Mouse (Mus musculus) spleen, adult 18-20 months (tissue): ENCODE measurements around the gene Nedd8.

ENCODE experiments used
- DNase-seq, 2 experiments: peaks; one replicate each; pipeline ENCODE4 v3.0.0; 2022; ENCODE audit warnings: mixed read lengths in 2 of 2

Nedd8 gene

GRCm38 (mm10) chr14:55660636-55661035 is 11.3 kb downstream of the Nedd8 start:
- DNase-seq, result no peak

- DNase-seq, result peak; percentile 56 to 68
Observed at GRCm38 (mm10) chr14:55659960-55660573, 11.9 kb downstream of the Nedd8 start, which contains the start of gene Mdp1. Gene Mdp1 (minus strand): TSS chr14:55660508.

DNA sequence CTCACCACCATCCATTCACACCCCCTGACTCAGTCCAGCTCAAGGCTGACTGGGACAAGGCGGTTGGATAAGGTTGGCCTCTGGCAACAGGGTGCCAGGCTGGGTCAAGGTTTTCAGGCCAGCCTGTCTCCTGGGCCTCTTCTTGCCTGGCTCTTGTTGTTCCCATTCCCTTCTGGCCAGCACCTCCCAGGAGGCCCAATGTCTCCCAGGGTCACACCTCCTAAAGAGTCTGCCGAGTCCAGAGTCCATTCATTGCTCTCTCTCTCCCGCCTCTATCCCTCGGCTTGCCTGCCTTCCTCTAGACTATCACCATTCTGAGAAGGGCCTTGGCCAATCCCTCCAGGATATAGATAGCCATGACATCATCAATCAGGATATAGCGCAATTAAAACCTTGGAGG is 13.9 kb downstream of the Nedd8 start:
- DNase-seq, result no peak

DNA sequence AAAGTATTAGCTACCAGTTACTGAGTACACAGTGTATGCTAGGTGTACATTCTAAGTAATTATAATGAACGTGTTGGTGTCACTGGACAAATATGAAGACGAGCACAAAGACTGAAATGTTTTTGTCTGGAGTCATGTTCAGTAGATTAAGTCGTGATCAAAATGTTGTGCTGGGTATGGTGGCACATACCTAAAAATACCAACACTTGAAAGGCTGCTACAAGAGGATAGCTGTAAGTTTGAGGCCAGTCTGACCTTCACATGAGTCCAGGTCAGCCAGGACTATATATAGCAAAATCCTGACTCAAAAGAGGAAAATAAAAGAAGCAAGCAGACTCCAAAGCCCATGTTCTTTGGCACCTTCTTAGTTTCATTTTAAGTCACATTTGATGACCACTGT is 15.0 kb downstream of the Nedd8 start:
- DNase-seq, result no peak

- no peak for DNase-seq
Observed at GRCm38 (mm10) chr14:55651528-55651927, 20.4 kb downstream of the Nedd8 start.

DNA sequence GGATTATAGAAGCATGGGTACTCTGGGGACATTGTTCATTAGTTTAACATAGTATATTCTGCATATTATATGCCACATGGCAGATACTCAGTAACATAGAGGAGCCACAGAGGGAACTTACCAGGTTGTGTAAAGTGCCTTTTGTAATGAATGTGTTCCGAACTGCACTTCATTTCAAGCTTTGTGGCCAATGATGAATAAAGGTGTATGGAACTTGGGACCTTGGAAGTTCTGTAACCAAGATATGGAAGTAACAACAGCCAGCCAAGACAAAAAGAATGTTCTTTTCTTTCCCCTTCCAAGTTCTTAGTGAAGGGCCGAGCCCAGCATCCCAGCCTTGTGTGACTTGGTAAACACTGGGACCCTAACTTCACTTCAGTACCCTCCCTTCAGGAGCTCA is 22.0 kb downstream of the Nedd8 start, which contains the start of gene Tssk4:
TSS of gene Tssk4 (plus strand) at position 301 of the 400 bp plus-strand sequence.
- DNase-seq, result no peak

GRCm38 (mm10) chr14:55644261-55644888 is 27.5 kb downstream of the Nedd8 start:
- no peak for DNase-seq

DNA sequence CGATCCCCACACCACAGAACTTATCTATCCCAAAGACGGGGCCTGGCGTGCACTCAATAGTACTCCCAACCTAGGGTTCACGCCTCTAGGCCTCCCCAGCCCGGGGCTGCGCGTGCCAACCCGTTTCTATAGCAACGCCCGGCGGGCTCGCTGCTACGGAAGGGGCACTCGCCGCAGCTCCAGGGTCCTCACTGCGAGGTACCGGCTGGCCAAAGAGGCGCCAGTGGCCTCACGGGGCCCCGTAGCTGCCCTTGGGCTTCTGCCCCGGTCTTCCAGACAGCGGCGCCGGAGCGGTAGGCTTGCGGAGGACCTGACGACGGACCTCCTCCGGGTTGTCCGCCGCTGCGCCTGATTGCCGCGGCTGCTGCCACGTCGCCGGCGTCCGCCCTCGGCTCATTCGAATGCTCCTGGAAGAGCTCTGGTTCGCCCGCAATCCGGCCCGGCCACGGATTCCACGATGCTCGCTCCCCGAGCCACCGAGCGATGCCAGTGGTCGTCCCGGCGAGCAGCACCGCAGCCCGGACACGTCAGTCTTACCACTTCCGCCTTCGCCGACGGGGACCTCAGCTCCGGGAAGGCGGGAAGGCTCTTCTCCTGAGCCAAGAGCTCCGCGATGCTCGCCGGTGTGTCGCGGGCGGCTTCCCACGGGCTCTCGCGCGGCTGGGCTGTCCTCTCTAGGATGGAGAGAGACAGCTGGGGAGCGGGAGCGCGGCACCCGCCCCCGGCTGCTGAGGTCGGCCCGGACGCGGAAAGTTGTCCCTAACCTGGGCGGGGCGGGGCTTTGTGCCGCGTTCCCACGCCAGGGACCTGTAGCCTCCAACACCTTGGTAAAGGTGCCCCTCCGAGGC is 28.6 kb downstream of the Nedd8 start, which contains the start of gene Tm9sf1:
TSS of gene Tm9sf1 (minus strand) at position 747 of the 848 bp plus-strand sequence.
- peak; percentile 75 to 87 for DNase-seq

DNA sequence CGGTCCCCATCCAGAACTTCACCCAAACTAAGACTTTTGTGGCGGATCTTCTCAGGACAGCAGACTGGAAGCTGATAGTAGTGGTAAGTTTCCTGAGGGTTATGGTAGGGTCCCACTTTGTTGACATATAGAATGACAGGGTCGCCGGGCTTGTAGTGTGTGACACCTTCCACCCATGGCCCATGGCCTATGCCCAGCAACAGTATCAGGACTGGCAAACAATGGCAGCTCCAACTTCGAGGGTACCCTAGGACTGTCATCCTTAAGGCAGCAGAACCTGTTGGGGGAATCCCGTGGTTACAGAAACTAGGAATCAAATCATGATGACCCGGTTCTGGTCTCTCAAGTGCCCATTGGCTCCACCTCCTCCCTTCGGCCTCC is 29.3 kb downstream of the Nedd8 start:
- no peak for DNase-seq

GRCm38 (mm10) chr14:55641291-55641690 is 30.6 kb downstream of the Nedd8 start:
- no peak for DNase-seq

DNA sequence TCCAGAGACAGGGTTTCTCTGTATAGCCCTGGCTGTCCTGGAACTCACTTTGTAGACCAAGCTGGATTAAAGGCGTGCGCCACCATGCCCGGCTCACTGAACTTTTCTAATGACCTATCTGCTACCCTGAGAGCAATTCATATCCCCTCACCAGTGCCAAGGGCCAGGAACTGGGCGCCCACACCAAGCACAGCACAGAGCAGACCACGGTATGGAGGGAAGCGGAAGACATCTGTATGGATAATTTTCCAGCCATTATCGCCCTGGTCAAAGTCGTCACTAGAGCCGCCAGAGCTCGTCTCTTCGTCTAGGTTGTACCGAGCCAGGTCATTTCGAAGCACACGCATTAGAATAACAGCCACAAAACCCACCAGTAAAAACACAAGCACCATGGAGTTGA is 31.1 kb downstream of the Nedd8 start:
- no peak for DNase-seq

DNA sequence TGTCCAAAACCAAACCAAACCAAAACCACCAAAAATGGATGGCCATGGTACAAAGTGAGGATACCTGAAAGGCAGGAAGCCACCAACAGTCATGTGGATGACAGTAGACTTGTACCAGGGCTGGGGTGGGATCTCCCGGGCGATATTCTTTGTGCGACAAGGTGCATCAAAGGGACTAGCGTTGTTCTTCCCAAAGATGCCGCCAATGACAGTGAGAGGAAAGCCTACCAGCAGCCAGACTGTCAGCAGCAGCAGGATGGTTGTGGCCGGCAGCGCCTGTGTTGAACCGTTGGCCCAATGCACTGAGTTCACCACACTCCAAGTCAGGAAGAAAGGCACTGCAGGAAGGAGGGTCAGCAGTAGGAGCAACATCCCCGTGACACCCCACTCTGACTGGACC is 34.1 kb downstream of the Nedd8 start, which contains the start of gene Gm49378:
TSS of gene Gm49378 (minus strand) at position 101 of the 400 bp plus-strand sequence.
- DNase-seq, result no peak

- peak; percentile 69 for DNase-seq
Observed at GRCm38 (mm10) chr14:55635523-55636007, 36.4 kb downstream of the Nedd8 start, which contains the start of gene Ipo4. Gene Ipo4 (minus strand): TSS chr14:55635957.

DNA sequence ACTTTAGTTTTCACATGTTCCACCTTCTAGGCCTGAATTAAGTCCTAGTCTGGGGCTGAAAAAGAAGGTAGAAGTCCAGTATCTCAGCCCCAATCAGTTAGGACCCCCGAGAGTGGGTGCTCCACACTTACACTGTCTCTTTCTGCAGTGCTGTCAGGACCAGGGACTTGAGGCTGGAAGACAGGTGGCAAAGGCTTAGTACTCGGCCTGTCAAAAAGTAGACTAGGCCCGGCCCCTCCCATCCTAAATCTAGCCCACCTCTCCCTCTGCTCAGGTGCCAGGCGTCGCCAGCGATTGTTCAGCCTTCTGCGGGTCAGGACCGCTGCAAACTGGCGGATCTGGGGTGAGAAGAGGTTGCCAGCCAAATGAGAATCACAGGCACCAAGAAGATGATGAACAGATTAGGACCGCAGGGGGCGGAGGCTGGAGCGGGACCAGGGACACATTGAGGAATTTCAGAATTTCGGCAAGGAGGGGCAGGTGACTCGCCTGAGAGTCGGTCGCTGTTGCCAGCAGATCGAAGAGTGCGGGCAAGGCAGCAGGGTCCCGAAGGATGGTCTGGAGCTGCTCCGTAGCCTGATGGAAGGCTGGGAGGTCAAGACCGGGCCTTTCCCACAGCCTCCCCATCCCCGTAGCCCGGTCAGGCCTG is 36.9 kb downstream of the Nedd8 start:
- DNase-seq, result no peak

DNA sequence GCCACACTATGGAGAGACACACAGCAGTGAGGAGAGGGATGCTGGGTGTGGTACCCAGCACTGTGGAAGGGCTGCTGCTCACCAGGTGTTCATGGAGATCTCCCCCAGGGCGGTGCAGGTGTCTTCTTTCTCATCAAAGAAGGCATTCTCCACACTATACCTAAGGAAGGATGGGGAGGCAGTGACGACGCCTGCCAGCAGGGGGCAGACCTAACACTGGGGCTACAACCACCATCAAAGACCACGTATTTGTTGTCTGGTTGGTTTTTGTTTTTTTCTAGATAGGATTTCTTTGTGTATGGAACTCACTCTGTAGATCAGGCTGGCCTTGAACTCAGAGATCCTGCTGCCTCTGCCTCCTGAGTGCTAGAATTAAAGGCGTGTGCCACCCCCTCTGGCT is 42.6 kb downstream of the Nedd8 start:
- DNase-seq, result peak; percentile 50 to 76

GRCm38 (mm10) chr14:55628077-55628827 is 43.7 kb downstream of the Nedd8 start:
- no peak for DNase-seq

DNA sequence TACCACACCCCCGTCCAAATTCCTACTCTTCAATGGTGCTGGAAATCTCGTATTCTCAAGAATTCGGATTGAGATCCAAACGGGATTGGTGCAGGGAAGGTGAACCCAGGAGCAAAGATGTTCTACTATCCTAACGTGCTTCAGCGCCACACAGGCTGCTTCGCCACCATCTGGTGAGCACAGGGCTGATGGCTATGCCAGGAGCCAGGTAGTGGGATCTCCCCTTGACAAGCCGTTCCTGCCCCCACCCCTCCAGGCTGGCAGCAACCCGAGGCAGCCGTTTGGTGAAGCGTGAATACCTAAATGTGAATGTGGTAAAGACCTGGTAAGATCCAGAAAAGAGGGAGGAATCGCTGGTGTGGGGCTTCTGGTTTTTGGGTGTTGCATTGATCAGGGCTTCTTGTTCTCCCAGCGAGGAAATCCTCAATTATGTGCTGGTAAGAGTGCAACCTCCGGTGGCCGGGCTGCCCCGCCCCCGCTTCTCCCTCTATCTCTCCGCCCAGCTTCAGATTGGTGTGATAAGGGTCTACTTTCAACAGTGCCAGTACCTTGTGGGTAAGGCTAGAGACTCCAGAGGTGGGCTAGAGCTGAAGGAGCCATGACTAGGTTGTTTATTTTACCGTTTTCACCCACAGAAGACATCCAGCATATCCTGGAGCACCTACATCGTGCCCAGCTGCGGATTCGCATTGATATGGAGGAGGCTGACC is 53.3 kb downstream of the Nedd8 start:
- no peak for DNase-seq

DNA sequence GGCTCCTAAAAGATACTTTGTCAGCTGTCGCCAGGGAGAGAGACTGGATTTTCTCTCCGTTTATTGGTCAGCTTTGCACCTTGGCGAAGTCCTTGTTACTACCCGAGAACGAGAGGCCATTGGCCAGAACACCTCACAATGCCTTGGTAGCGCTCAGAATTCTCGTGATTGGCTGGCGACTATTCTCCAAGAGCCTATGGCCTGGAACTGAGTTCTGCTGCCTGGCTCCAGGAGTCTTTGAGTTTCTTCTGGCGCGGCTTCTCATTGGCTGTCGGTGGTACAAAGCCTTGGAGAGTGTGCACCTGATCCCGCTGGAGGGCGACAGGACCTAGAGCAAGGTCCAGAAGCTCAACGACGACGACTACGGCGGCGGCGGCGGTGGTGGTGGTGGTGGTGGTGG is 54.1 kb downstream of the Nedd8 start, which contains the start of gene Rec8:
TSS of gene Rec8 (plus strand) at position 216 of the 400 bp plus-strand sequence.
- no peak for DNase-seq

DNA sequence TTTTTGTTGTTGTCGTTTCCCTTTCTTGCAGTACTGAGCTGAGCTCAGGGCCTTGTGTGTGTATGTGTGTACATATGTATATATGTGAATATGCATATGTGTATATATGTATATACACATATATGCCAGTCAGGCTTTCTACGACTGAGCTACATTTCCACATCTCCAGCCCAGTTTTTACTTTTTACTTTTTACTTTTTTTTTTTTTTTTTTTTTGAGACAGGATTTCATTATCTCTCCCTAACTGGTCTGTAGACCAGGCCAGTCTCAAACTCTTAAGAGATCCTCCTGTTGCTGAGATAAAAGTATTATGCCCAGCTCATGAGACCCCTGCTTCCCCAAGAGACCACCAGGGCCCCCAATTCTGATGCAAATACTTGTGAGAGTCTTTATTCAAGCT is 55.1 kb downstream of the Nedd8 start:
- no peak for DNase-seq

GRCm38 (mm10) chr14:55615876-55616275 is 56.0 kb downstream of the Nedd8 start:
- DNase-seq, result no peak

DNA sequence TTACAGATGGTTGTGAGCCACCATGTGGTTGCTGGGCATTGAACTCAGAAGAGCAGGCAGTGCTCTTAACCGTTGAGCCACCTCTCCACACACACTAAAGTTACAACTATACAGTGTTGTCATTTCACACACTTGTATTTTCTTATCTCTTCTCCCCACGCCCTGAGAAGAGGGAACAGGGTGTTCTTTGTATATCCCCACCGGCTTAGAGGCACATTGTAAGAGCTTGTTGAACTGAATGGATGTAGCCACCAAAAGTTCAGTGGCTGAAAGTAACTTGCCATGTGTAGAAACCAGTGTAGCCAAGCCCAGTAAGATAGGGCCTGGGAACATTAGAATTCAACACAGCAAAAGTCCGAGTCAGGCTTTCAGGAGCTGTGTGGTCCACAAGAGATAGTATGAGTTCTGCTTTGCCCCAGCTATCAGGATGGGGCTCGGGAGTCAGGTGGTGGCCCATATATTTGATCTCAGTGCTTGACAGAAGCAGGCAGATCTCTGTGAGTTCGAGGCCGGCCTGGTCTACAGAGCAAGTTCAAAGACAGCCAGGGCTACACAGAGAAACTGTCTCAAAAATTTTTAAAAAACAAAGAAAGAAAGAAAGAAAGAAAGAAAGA is 57.3 kb downstream of the Nedd8 start:
- no peak for DNase-seq
